Mouse (Mus musculus) liver, adult 2 months (tissue): Measurements from ENCODE around the gene Hoxb3.

Experiments
- CTCF ChIP-seq: fragments of 200-500 bp; IDR thresholded peaks from 2 replicates; pipeline ENCODE4 v1.5.1; 2011; ENCODE audit warnings: low read depth, low read length, control low read depth
- POLR2A ChIP-seq: fragments of 200-500 bp; IDR thresholded peaks from 2 replicates; pipeline ENCODE4 v1.6.1; 2011; ENCODE audit warnings: low read length, control low read depth; ENCODE audit not compliant: insufficient read depth; ENCODE audit errors: extremely low read depth

- TF ChIP-seq POLR2A (no peak), CTCF (peak; percentile 80)
Measured at GRCm38 (mm10) chr11:96294245-96295091, 28.7 kb upstream of the Hoxb3 start.
